Mouse (Mus musculus) lung, embryonic 15.5 days (tissue): ENCODE data around the gene Lpo. TPM values are rescaled to one million over a fixed set of nuclear protein-coding genes. Genes with fewer than 3 reads are reported as not detected.

Experiments
- microRNA counts: library from miRNA; unstranded; fragments of <30 nt; microRNA quantifications from one replicate; lab custom pipeline; 2016
- microRNA-seq: library from miRNA; unstranded; fragments of <30 nt; microRNA quantifications from one replicate; pipeline ENCODE4, GENCODE M21; 2016
- polyA plus RNA-seq: library from polyadenylated mRNA; unstranded; fragments of >200 nt; fragmentation: Nextera tagmentation; extraction: Ambion mirVana; gene quantifications from 2 replicates; pipeline ENCODE4 v1.2.1, GENCODE M21; 2015

Gene Lpo
- polyA plus RNA-seq, 1 experiment from 2014 or later = 0.31 TPM

MicroRNA genes within 50 kb of the gene (microRNA counts, 519-probe panel; counts per million panel counts)
- microRNA mmu-miR-142-3p (lab: Ali Mortazavi, UCI) (3,343 counts per million, percentile 88 among the panel's probes with 10 or more counts), microRNA mmu-miR-142-5p (lab: Ali Mortazavi, UCI) (3,048 counts per million, percentile 81 among the panel's probes with 10 or more counts)

Small RNA genes lying within 50 kb of the gene (microRNA-seq; reads per million reads assigned to microRNA genes)
- gene Mir142 (not detected), gene Mir142b (not detected)

Other genes starting within 250 kb of the Lpo start
- gene Mtmr4, start 236.1 kb downstream of the Lpo start, polyA plus RNA-seq = 34.8 and 34.9 TPM in 2 replicates
- 0.15 and 0.21 TPM in 2 replicates for gene Hsf5, start 211.1 kb downstream of the Lpo start, polyA plus RNA-seq
- 14.3 and 16.4 TPM in 2 replicates for gene Rnf43, start 165.6 kb downstream of the Lpo start, polyA plus RNA-seq
- gene Supt4a, start 90.7 kb downstream of the Lpo start, polyA plus RNA-seq = 144 and 155 TPM in 2 replicates
- gene Tspoap1, start 67.7 kb downstream of the Lpo start, polyA plus RNA-seq = 1.4 and 2.7 TPM in 2 replicates
- 0.71 and 2.4 TPM in 2 replicates for gene Mpo, start 34.7 kb downstream of the Lpo start, polyA plus RNA-seq
- gene Mks1, start 24.9 kb upstream of the Lpo start, polyA plus RNA-seq = 15.2 and 16.5 TPM in 2 replicates
- not detected in 2 replicates for gene Epx, start 47.2 kb upstream of the Lpo start, polyA plus RNA-seq
- not detected in 2 replicates for gene Olfr462, start 64.0 kb upstream of the Lpo start, polyA plus RNA-seq
- not detected in 2 replicates for gene Olfr463, start 69.1 kb upstream of the Lpo start, polyA plus RNA-seq
- not detected in 2 replicates for gene Olfr464, start 92.7 kb upstream of the Lpo start, polyA plus RNA-seq
- 26.1 and 27.6 TPM in 2 replicates for gene Dynll2, start 159.2 kb upstream of the Lpo start, polyA plus RNA-seq
- gene Srsf1, start 219.1 kb upstream of the Lpo start, polyA plus RNA-seq = 308 and 313 TPM in 2 replicates
- gene Vezf1, start 240.0 kb upstream of the Lpo start, polyA plus RNA-seq = 37.7 and 39.7 TPM in 2 replicates